In genomic region chr7:144894706-144895105, GRCm38 (mm10) we compare ENCODE assay signal across 11 mouse cellular contexts. TPM values are rescaled to one million over a fixed set of nuclear protein-coding genes. Genes with fewer than 3 reads are reported as not detected.
DNase-seq lines count a peak whose midpoint lies in the region; ATAC-seq and TF ChIP-seq lines count a peak whose summit lies in the region.
"Had no signal": no experiment of that assay in that cellular context is flagged by ENCODE, and none has a peak within 500 bp of the region (broad histone marks: within the 10 kb centered on the region; RNA-seq: fewer than 3 reads in every experiment).

No protein-coding gene starts in this region.

- H3K27me3 ChIP-seq in heart, embryonic 16.5 days (ENCODE audit: control insufficient read depth, insufficient read depth, low read length), result peaks cover 58% of the 10 kb centered on the region
- peaks cover 21% of the 10 kb centered on the region for H3K27me3 ChIP-seq in forebrain, embryonic 11.5 days (ENCODE audit: control insufficient read depth, insufficient read depth, low read length)
- peaks cover 48% of the 10 kb centered on the region for H3K27me3 ChIP-seq in intestine, embryonic 16.5 days (replicated peaks; ENCODE audit: control insufficient read depth, insufficient read depth, low read length)
- peaks cover 13% of the 10 kb centered on the region for H3K27me3 ChIP-seq in midbrain, postnatal 0 days (ENCODE audit: insufficient read depth, low read length)
- no peaks in the 10 kb centered on the region; the same call in 1 of the 2 replicates for H3K27me3 ChIP-seq in cerebellum, adult 2 months (ENCODE audit: control insufficient read depth, insufficient read depth, low read length)

- H3K9me3 ChIP-seq in heart, embryonic 16.5 days (replicated peaks; ENCODE audit: control insufficient read depth, low read length), result no peaks in the 10 kb centered on the region
- no peaks in the 10 kb centered on the region for H3K9me3 ChIP-seq in forebrain, embryonic 11.5 days (ENCODE audit: control insufficient read depth, low read length)
- H3K9me3 ChIP-seq in intestine, embryonic 16.5 days (ENCODE audit: control insufficient read depth, low read length), result no peaks in the 10 kb centered on the region
- H3K9me3 ChIP-seq in midbrain, postnatal 0 days (ENCODE audit: low read length), result no peaks in the 10 kb centered on the region

- no peak for TF ChIP-seq CTCF in midbrain, postnatal 0 days (IDR thresholded peaks at IDR 0.05)
- no peak for TF ChIP-seq CTCF in cerebellum, adult 2 months (IDR thresholded peaks at IDR 0.05; ENCODE audit: borderline replicate concordance, insufficient read depth, low read depth, low read length)

- ATAC-seq in heart, embryonic 16.5 days (replicated peaks; ENCODE audit: extremely low read depth, insufficient read depth, low FRiP score), result no peak
- ATAC-seq in forebrain, embryonic 11.5 days (replicated peaks; ENCODE audit: low FRiP score), result no peak
- no peak for ATAC-seq in intestine, embryonic 16.5 days
- no peak for ATAC-seq in midbrain, postnatal 0 days (ENCODE audit: low FRiP score)

- no peaks in the 10 kb centered on the region for H3K36me3 ChIP-seq in heart, embryonic 16.5 days (ENCODE audit: control insufficient read depth, insufficient read depth)
- H3K36me3 ChIP-seq in forebrain, embryonic 11.5 days (ENCODE audit: control insufficient read depth, insufficient read depth, low read length), result no peaks in the 10 kb centered on the region; the same call in 1 of the 2 replicates
- no peaks in the 10 kb centered on the region for H3K36me3 ChIP-seq in intestine, embryonic 16.5 days (ENCODE audit: control insufficient read depth, insufficient read depth, low read length)
- no peaks in the 10 kb centered on the region for H3K36me3 ChIP-seq in midbrain, postnatal 0 days (ENCODE audit: insufficient read depth, low read length)

- H3K4me2 ChIP-seq in heart, embryonic 16.5 days (ENCODE audit: low read depth, low read length), result peak overlapping the region; percentile 92; the same call in 1 of the 2 replicates
- H3K4me2 ChIP-seq in forebrain, embryonic 11.5 days (ENCODE audit: low read depth, low read length, severe bottlenecking), result peak overlapping the region; percentile 82
- H3K4me2 ChIP-seq in intestine, embryonic 16.5 days (ENCODE audit: low read depth, low read length), result peak overlapping the region; percentile 70; the same call in 1 of the 2 replicates
- H3K4me2 ChIP-seq in midbrain, postnatal 0 days (ENCODE audit: low read depth, low read length, poor library complexity, severe bottlenecking), result peak overlapping the region; percentile 97

- H3K4me1 ChIP-seq in heart, embryonic 16.5 days (ENCODE audit: control insufficient read depth, insufficient read depth, low read length), result peaks cover 23% of the 10 kb centered on the region
- peaks cover 18% of the 10 kb centered on the region; the same call in 1 of the 2 replicates for H3K4me1 ChIP-seq in forebrain, embryonic 11.5 days (replicated peaks; ENCODE audit: control insufficient read depth, insufficient read depth, low read length)
- peaks cover 16% of the 10 kb centered on the region for H3K4me1 ChIP-seq in intestine, embryonic 16.5 days (ENCODE audit: control insufficient read depth, insufficient read depth, low read length)
- peaks cover 5% of the 10 kb centered on the region for H3K4me1 ChIP-seq in midbrain, postnatal 0 days (ENCODE audit: insufficient read depth, low read length)
- no peaks in the 10 kb centered on the region for H3K4me1 ChIP-seq in cerebellum, adult 2 months (ENCODE audit: control insufficient read depth, insufficient read depth, low read length)

- WGBS in heart, embryonic 16.5 days, result 4% methylated on average over 4 of the region's 4 CpGs
- WGBS in forebrain, embryonic 11.5 days, result 5% methylated on average over 4 of the region's 4 CpGs
- 9% methylated on average over 4 of the region's 4 CpGs for WGBS in intestine, embryonic 16.5 days
- WGBS in midbrain, postnatal 0 days, result 2% methylated on average over 4 of the region's 4 CpGs
- WGBS in cerebellum, adult 2 months, result 8% methylated on average over 4 of the region's 4 CpGs

- no peak overlapping the region for H3K27ac ChIP-seq in heart, embryonic 16.5 days (ENCODE audit: low read length)
- peak overlapping the region; percentile 88 for H3K27ac ChIP-seq in forebrain, embryonic 11.5 days (ENCODE audit: low read depth, low read length)
- no peak overlapping the region for H3K27ac ChIP-seq in intestine, embryonic 16.5 days (ENCODE audit: low read length)
- no peak overlapping the region for H3K27ac ChIP-seq in midbrain, postnatal 0 days (ENCODE audit: low read depth, low read length)
- no peak overlapping the region for H3K27ac ChIP-seq in cerebellum, adult 2 months (ENCODE audit: insufficient read depth, low read length)

- H3K9ac ChIP-seq in heart, embryonic 16.5 days (ENCODE audit: low read length), result no peak overlapping the region
- peak overlapping the region; percentile 20; the same call in 1 of the 2 replicates for H3K9ac ChIP-seq in forebrain, embryonic 11.5 days (ENCODE audit: low read length)
- H3K9ac ChIP-seq in intestine, embryonic 16.5 days (ENCODE audit: low read depth, low read length), result no peak overlapping the region
- no peak overlapping the region for H3K9ac ChIP-seq in midbrain, postnatal 0 days (replicated peaks; ENCODE audit: low read length, poor library complexity, severe bottlenecking)

- DNase-seq in heart, postnatal 4 days, result no peak
- peak; percentile 68 for DNase-seq in forebrain, embryonic 11.5 days (ENCODE audit: low spot score)
- DNase-seq in midbrain, postnatal 0 days (ENCODE audit: low spot score), result no peak
- DNase-seq in cerebellum, adult 2 months, result no peak
- DNase-seq in adrenal gland, postnatal 4 days (ENCODE audit: low spot score in 2 of 2), result no peak
- no peak for DNase-seq in layer of hippocampus, postnatal 36 days
- DNase-seq: cerebellum, adult 9-11 months had no signal

- TF ChIP-seq POLR2A in cerebellum, adult 2 months (IDR thresholded peaks at IDR 0.05; ENCODE audit: borderline replicate concordance, insufficient read depth, low read length), result no peak

- H3K4me3 ChIP-seq in heart, embryonic 16.5 days (ENCODE audit: low read length), result no peak overlapping the region; the same call in 1 of the 2 replicates
- H3K4me3 ChIP-seq in forebrain, embryonic 11.5 days (ENCODE audit: low read depth, low read length), result peak overlapping the region; percentile 49; the same call in 1 of the 2 replicates
- H3K4me3 ChIP-seq in intestine, embryonic 16.5 days (ENCODE audit: low read length), result no peak overlapping the region
- peak overlapping the region; percentile 42 for H3K4me3 ChIP-seq in midbrain, postnatal 0 days (ENCODE audit: low read depth, low read length)
- H3K4me3 ChIP-seq in cerebellum, adult 2 months (replicated peaks; ENCODE audit: insufficient read depth, low read depth, low read length), result no peak overlapping the region

RNA-seq across cellular contexts. Expression of gene Fgf15, which starts 1.6 kb away (rescaled TPM):
- polyA plus RNA-seq in heart, embryonic 16.5 days (2015; fragmentation: Nextera tagmentation; extraction: Ambion mirVana), result 0.20 TPM in 1 of 2 replicates, not detected in the other
- not detected for total RNA-seq in heart, postnatal 4 days (2021)
- 92.1 and 92.3 TPM in 2 replicates for polyA plus RNA-seq in forebrain, embryonic 11.5 days (2014; fragmentation: Nextera tagmentation; extraction: Ambion mirVana)
- 0.15 and 0.33 TPM in 2 replicates for polyA plus RNA-seq in intestine, embryonic 16.5 days (2015; fragmentation: Nextera tagmentation; extraction: Ambion mirVana)
- 7.9 and 9.3 TPM in 2 replicates for total RNA-seq in midbrain, postnatal 0 days (2014; rRNA removed)
- polyA plus RNA-seq in midbrain, postnatal 0 days (2015; fragmentation: Nextera tagmentation; extraction: Ambion mirVana), result 3.8 and 5.1 TPM in 2 replicates
- not detected in 2 replicates for polyA plus RNA-seq in cerebellum, adult 2 months (2012; rRNA removed)
- total RNA-seq in adrenal gland, postnatal 4 days (2021), result under 1 TPM in 1 of 2 experiments, not detected in 1; 0.53 TPM
- not detected for total RNA-seq in layer of hippocampus, postnatal 36 days (2021)
- polyA plus RNA-seq: lung, adult 2 months; testis, adult 2 months had no signal

RNA-seq across cellular contexts. Expression of gene LTO1, which starts 20.2 kb away (rescaled TPM):
- polyA plus RNA-seq in heart, embryonic 16.5 days (2015; fragmentation: Nextera tagmentation; extraction: Ambion mirVana), result 20.2 and 23.7 TPM in 2 replicates
- total RNA-seq in heart, postnatal 4 days (2021), result 10 to 100 TPM; 13.8 to 14.8 TPM
- 29.2 and 31.1 TPM in 2 replicates for polyA plus RNA-seq in forebrain, embryonic 11.5 days (2014; fragmentation: Nextera tagmentation; extraction: Ambion mirVana)
- 22.7 and 24.4 TPM in 2 replicates for polyA plus RNA-seq in intestine, embryonic 16.5 days (2015; fragmentation: Nextera tagmentation; extraction: Ambion mirVana)
- total RNA-seq in midbrain, postnatal 0 days (2014; rRNA removed), result 19.2 and 19.8 TPM in 2 replicates
- 17.9 and 18.9 TPM in 2 replicates for polyA plus RNA-seq in midbrain, postnatal 0 days (2015; fragmentation: Nextera tagmentation; extraction: Ambion mirVana)
- polyA plus RNA-seq in cerebellum, adult 2 months (2012; rRNA removed), result 38.0 and 45.8 TPM in 2 replicates
- total RNA-seq in adrenal gland, postnatal 4 days (2021), result 10 to 100 TPM; 27.6 to 32.9 TPM
- total RNA-seq in layer of hippocampus, postnatal 36 days (2021), result 10 to 100 TPM; 26.2 TPM

RNA-seq across cellular contexts. Expression of gene Ccnd1, which starts 45.0 kb away (rescaled TPM):
- 45.6 and 55.2 TPM in 2 replicates for polyA plus RNA-seq in heart, embryonic 16.5 days (2015; fragmentation: Nextera tagmentation; extraction: Ambion mirVana)
- total RNA-seq in heart, postnatal 4 days (2021), result 100 to 1,000 TPM; 128 to 130 TPM
- polyA plus RNA-seq in forebrain, embryonic 11.5 days (2014; fragmentation: Nextera tagmentation; extraction: Ambion mirVana), result 238 and 268 TPM in 2 replicates
- polyA plus RNA-seq in intestine, embryonic 16.5 days (2015; fragmentation: Nextera tagmentation; extraction: Ambion mirVana), result 59.3 and 72.2 TPM in 2 replicates
- 26.3 and 32.8 TPM in 2 replicates for total RNA-seq in midbrain, postnatal 0 days (2014; rRNA removed)
- polyA plus RNA-seq in midbrain, postnatal 0 days (2015; fragmentation: Nextera tagmentation; extraction: Ambion mirVana), result 17.9 and 18.5 TPM in 2 replicates
- 21.8 and 23.1 TPM in 2 replicates for polyA plus RNA-seq in cerebellum, adult 2 months (2012; rRNA removed)
- total RNA-seq in adrenal gland, postnatal 4 days (2021), result 100 to 1,000 TPM; 110 to 132 TPM
- total RNA-seq in layer of hippocampus, postnatal 36 days (2021), result 10 to 100 TPM; 50.8 to 53.9 TPM

RNA-seq across cellular contexts. Expression of gene Fgf4, which starts 47.5 kb away (rescaled TPM):
- polyA plus RNA-seq in heart, embryonic 16.5 days (2015; fragmentation: Nextera tagmentation; extraction: Ambion mirVana), result 0.04 TPM in 1 of 2 replicates, not detected in the other
- total RNA-seq in heart, postnatal 4 days (2021), result not detected
- polyA plus RNA-seq in forebrain, embryonic 11.5 days (2014; fragmentation: Nextera tagmentation; extraction: Ambion mirVana), result not detected in 2 replicates
- not detected in 2 replicates for polyA plus RNA-seq in intestine, embryonic 16.5 days (2015; fragmentation: Nextera tagmentation; extraction: Ambion mirVana)
- not detected in 2 replicates for total RNA-seq in midbrain, postnatal 0 days (2014; rRNA removed)
- polyA plus RNA-seq in midbrain, postnatal 0 days (2015; fragmentation: Nextera tagmentation; extraction: Ambion mirVana), result not detected in 2 replicates
- not detected in 2 replicates for polyA plus RNA-seq in cerebellum, adult 2 months (2012; rRNA removed)
- not detected for total RNA-seq in adrenal gland, postnatal 4 days (2021)
- not detected for total RNA-seq in layer of hippocampus, postnatal 36 days (2021)
- polyA plus RNA-seq: lung, adult 2 months; testis, adult 2 months had no signal

RNA-seq across cellular contexts. Expression of gene Fgf3, which starts 56.8 kb away (rescaled TPM):
- 0.20 and 0.79 TPM in 2 replicates for polyA plus RNA-seq in heart, embryonic 16.5 days (2015; fragmentation: Nextera tagmentation; extraction: Ambion mirVana)
- total RNA-seq in heart, postnatal 4 days (2021), result not detected
- polyA plus RNA-seq in forebrain, embryonic 11.5 days (2014; fragmentation: Nextera tagmentation; extraction: Ambion mirVana), result 1.9 and 2.8 TPM in 2 replicates
- polyA plus RNA-seq in intestine, embryonic 16.5 days (2015; fragmentation: Nextera tagmentation; extraction: Ambion mirVana), result not detected in 2 replicates
- total RNA-seq in midbrain, postnatal 0 days (2014; rRNA removed), result 0.85 and 3.5 TPM in 2 replicates
- 0.33 and 1.2 TPM in 2 replicates for polyA plus RNA-seq in midbrain, postnatal 0 days (2015; fragmentation: Nextera tagmentation; extraction: Ambion mirVana)
- polyA plus RNA-seq in cerebellum, adult 2 months (2012; rRNA removed), result 0.63 and 0.67 TPM in 2 replicates
- 1 to 10 TPM in 1 of 2 experiments, under 1 TPM in 1; 0.82 to 1.1 TPM for total RNA-seq in adrenal gland, postnatal 4 days (2021)
- total RNA-seq in layer of hippocampus, postnatal 36 days (2021), result not detected
- polyA plus RNA-seq: lung, adult 2 months; testis, adult 2 months had no signal

Comparison
In these comparisons a context has a peak if more than half of its experiments do, and no peak if none do; other contexts are left out.
1. H3K4me3 ChIP-seq: peak in forebrain, embryonic 11.5 days (single experiment) and midbrain, postnatal 0 days (single experiment); none in heart, embryonic 16.5 days (single experiment), intestine, embryonic 16.5 days (single experiment) and cerebellum, adult 2 months (single experiment).
2. RNA of gene Fgf15, which starts 1.6 kb away (polyA plus RNA-seq): 92.1 to 92.3 TPM in forebrain, embryonic 11.5 days; 3.8 to 5.1 TPM in midbrain, postnatal 0 days, 0.20 TPM in heart, embryonic 16.5 days, 0.15 to 0.33 TPM in intestine, embryonic 16.5 days and not detected in cerebellum, adult 2 months; every median in the first group is over 10 times any median in the second.
3. Peak in every context shown above with its lines, with median percentiles within 50 percentile points of each other: H3K4me2 ChIP-seq.